Mouse (Mus musculus) heart, embryonic 13.5 days (tissue): ENCODE measurements around the gene Hmgcl. TPM values are rescaled to one million over a fixed set of nuclear protein-coding genes. Genes with fewer than 3 reads are reported as not detected.

Experiments used
- ATAC-seq: fragments of 200-750 bp; cut with Nextera tagmentation; 2 replicates; pipeline ENCODE4 v1.8.0; 2017; ENCODE audit warnings: moderate TSS enrichment; ENCODE audit not compliant: insufficient number of reproducible peaks, low FRiP score, low TSS enrichment; ENCODE audit errors: extremely low read depth
- H3K27ac ChIP-seq: fragments of 300-500 bp; sonication (generic); replicated peaks from 2 replicates; pipeline ENCODE4 v1.5.1; 2015; ENCODE audit warnings: moderate library complexity, mild to moderate bottlenecking, inconsistent platforms
- H3K27me3 ChIP-seq: fragments of 300-500 bp; sonication (generic); replicated peaks from 2 replicates; pipeline ENCODE4 v1.6.1; 2015; ENCODE audit warnings: mild to moderate bottlenecking, inconsistent platforms
- H3K36me3 ChIP-seq: fragments of 300-500 bp; sonication (generic); 2 replicates; pipeline ENCODE4 v1.6.1; 2015; ENCODE audit warnings: mild to moderate bottlenecking, inconsistent platforms
- H3K4me1 ChIP-seq: fragments of 300-500 bp; sonication (generic); 2 replicates; pipeline ENCODE4 v1.6.1; 2015; ENCODE audit warnings: inconsistent platforms
- H3K4me2 ChIP-seq: fragments of 300-500 bp; sonication (generic); 2 replicates; pipeline ENCODE4 v1.6.1; 2015; ENCODE audit warnings: inconsistent platforms, mild to moderate bottlenecking, moderate library complexity
- H3K4me3 ChIP-seq: fragments of 300-500 bp; sonication (generic); 2 replicates; pipeline ENCODE4 v1.5.1; 2015; ENCODE audit warnings: moderate library complexity, mild to moderate bottlenecking, inconsistent platforms
- H3K9ac ChIP-seq: fragments of 300-500 bp; sonication (generic); 2 replicates; pipeline ENCODE4 v1.6.1; 2015; ENCODE audit warnings: inconsistent platforms, mild to moderate bottlenecking, moderate library complexity
- H3K9me3 ChIP-seq: fragments of 300-500 bp; sonication (generic); 2 replicates; pipeline ENCODE4 v1.6.1; 2016; ENCODE audit warnings: inconsistent platforms
- WGBS: fragments of 180-500 bp; shearing (Covaris S2); methylation state at CpG from one replicate; pipeline ENCODE4 v1.1.7; 2015; ENCODE audit warnings: mixed read lengths; 5-methylcytosine and 5-hydroxymethylcytosine counted together
- polyA plus RNA-seq: library from polyadenylated mRNA; unstranded; fragments of >200 nt; fragmentation: Nextera tagmentation; extraction: Ambion mirVana; gene quantifications from 2 replicates; pipeline ENCODE4 v1.2.1, GENCODE M21; 2015

Hmgcl gene
- 73.0 and 81.6 TPM in 2 replicates for polyA plus RNA-seq

DNA sequence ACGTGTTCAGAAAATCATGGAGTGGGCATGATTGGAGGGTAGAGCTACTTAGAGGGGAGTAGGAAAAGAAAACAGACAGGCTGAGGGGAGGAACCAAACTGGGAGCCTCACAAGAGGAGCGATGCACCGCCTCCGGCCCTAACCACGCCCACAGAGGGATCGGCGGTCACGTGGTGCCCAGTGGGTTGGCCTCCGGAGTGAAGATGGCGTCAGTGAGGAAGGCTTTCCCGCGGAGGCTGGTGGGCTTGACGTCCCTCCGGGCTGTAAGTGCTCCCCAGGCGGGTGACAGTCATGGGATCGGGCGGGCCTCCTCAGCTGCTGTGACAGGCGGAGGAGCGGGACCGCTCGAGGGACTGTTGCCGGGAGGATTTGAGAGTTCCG lies at the start of gene Hmgcl:
Hmgcl (plus strand) TSS at position 171 of the 381 bp plus-strand sequence.
- H3K27ac ChIP-seq: peak within 1 kb of the TSS; percentile 82
- H3K4me1 ChIP-seq: peaks cover 49% of the 10 kb centered on the region
- H3K27me3 ChIP-seq: no peaks in the 10 kb centered on the region
- H3K9ac ChIP-seq: peak within 1 kb of the TSS; percentile 84
- peak within 1 kb of the TSS; percentile 72 for H3K4me3 ChIP-seq
- no peaks in the 10 kb centered on the region; the same call in 1 of the 2 replicates for H3K9me3 ChIP-seq
- peak within 1 kb of the TSS; percentile 88 for H3K4me2 ChIP-seq
- under 1% methylated on average over 23 of the region's 23 CpGs for WGBS
- H3K36me3 ChIP-seq: peaks cover 12% of the 10 kb centered on the region
- peak; percentile 80 for ATAC-seq

DNA sequence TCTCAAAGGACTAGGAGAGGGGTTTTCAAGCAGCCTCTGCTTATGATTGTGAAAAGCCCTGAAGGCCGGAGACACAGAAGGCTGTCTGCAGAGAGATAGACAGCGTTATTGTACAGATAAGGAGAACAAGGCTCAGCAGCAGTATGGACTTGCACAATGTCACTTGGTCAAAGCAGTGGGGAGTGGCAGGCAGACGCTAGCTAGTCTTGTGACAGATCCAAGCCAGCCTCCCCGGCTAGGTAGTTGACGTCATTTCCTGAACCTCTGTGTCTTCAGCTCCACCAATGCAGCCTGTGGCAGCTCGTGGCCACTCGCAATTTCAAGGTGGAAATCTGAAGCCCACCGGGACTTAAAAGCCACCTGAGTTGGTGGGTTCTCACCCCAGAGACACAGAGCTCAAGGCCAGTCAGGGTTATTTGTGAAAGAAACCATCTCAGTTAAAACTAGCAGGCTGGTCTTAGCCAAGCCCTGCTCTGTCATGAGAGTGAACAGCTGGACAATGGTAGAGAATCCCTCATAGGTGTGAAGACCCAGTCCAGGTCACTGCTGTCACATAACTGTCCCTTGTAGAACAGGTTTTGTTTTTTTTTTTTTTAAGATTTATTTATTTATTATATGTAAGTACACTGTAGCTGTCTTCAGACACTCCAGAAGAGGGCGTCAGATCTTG lies 47.7 kb upstream of the Hmgcl start:
- H3K27ac ChIP-seq: peak overlapping the region; percentile 72
- H3K4me3 ChIP-seq: no peak overlapping the region
- H3K9ac ChIP-seq: peak overlapping the region; percentile 48
- 0 out of 2 replicates have a peak, but pooled peaks have one; percentile 43 for ATAC-seq
- no peaks in the 10 kb centered on the region for H3K9me3 ChIP-seq
- H3K4me2 ChIP-seq: peak overlapping the region; percentile 47
- H3K4me1 ChIP-seq: peaks cover 19% of the 10 kb centered on the region
- H3K27me3 ChIP-seq: no peaks in the 10 kb centered on the region
- 14% methylated on average over 8 of the region's 9 CpGs for WGBS
- H3K36me3 ChIP-seq: no peaks in the 10 kb centered on the region

DNA sequence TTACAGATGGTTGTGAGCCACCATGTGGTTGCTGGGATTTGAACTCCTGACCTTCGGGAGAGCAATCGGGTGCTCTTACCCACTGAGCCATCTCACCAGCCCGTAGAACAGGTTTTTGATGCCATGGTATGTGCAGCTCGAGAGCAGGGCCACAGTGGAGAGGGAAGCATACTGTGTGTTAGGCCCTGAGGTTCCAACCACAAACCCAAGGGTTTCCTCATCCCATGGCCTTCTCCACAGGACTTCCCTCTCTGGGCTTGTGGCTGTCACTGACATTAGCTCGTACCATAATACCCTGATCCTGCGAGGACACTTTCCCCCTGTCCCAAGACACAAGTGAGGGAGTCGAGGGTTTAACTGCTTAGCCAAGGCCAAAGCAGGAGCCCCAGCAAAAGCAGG lies 47.2 kb upstream of the Hmgcl start:
- 85% methylated on average over 7 of the region's 7 CpGs for WGBS
- no peak overlapping the region for H3K9ac ChIP-seq
- no peaks in the 10 kb centered on the region for H3K27me3 ChIP-seq
- H3K4me2 ChIP-seq: no peak overlapping the region
- no peak for ATAC-seq
- no peaks in the 10 kb centered on the region for H3K9me3 ChIP-seq
- no peak overlapping the region for H3K27ac ChIP-seq
- no peak overlapping the region for H3K4me3 ChIP-seq
- H3K36me3 ChIP-seq: no peaks in the 10 kb centered on the region
- peaks cover 19% of the 10 kb centered on the region for H3K4me1 ChIP-seq

DNA sequence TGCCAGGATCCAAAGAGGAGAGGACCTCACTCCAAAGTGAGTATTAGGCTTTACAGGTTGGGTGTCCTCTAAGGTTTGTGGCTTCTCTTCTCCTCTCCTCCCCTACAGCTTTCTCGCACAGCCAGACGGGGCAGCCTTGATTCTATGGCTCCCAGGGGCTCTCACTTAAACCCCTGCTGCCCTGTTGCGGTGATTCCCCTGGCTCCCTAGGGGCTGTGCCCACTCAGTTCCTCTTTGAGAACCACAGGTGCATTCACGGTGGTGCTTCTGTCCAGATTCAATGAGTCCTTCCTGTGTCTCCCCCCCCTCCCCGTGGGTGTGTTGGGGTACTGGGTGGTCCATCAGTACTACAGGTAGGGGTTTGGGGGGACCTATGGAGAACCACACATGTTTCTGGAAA lies 46.2 kb upstream of the Hmgcl start:
- Histone ChIP-seq H3K36me3 (no peaks in the 10 kb centered on the region), H3K27ac (no peak overlapping the region), H3K4me2 (no peak overlapping the region), H3K4me3 (no peak overlapping the region), H3K9me3 (no peaks in the 10 kb centered on the region), H3K27me3 (no peaks in the 10 kb centered on the region), H3K9ac (no peak overlapping the region), H3K4me1 (peaks cover 15% of the 10 kb centered on the region)
- 77% methylated on average over 5 of the region's 5 CpGs for WGBS
- ATAC-seq: no peak

DNA sequence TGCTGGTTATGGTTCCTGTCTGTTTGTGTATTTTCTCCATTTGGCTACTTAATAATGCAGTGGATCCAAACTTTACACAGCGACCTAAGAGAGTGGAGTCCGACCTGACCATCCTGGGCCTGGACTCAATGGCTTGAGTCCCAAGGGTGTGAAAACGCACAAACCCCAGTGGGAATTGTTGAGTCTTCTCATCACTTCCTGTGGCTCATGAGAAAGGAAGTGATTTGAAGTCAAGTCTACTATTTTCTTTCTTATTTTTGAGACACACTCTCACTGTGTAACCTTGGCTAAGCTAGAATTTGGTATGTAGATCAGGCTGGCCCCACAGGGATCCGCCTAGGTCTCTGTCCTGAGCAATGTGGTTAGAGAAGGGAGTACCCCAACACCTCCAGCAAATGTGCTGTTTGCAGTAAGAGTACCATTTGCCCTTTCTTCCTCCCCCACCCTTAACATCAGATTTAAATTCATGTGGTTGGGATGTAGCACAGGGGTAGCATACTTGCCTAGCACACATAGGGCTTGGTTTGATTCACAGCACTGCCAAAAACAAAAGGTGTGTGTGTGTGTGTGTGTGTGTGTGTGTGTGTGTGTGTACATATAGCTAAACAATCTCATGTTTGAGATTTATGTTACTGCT lies 43.5 kb upstream of the Hmgcl start:
- Histone ChIP-seq H3K4me1 (peaks cover 10% of the 10 kb centered on the region), H3K4me3 (no peak overlapping the region), H3K4me2 (no peak overlapping the region), H3K36me3 (no peaks in the 10 kb centered on the region), H3K27ac (no peak overlapping the region), H3K27me3 (no peaks in the 10 kb centered on the region), H3K9me3 (peaks cover 4% of the 10 kb centered on the region; the same call in 1 of the 2 replicates), H3K9ac (no peak overlapping the region)
- ATAC-seq: no peak
- WGBS: 77% methylated on average over 4 of the region's 4 CpGs

DNA sequence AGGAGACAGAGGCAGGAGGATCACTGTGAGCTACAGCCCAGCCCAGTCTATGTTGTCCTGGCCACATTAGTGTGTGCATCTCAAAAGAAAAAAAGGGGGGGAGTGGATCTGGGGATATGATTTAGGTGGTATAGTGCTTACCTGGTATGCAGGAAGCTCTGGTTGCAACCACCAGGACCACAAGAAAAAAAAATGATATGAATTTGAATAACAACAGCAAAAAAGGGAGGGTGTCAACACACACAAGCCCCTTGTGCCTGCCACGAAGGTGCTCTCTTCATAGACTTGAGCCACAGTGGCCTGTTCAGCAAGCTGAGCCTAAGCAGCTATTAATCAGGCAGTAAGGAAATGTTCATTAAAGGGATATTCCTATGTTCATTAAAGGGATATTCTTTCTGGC lies 41.4 kb upstream of the Hmgcl start:
- 35% methylated on average over 1 of the region's 1 CpGs for WGBS

DNA sequence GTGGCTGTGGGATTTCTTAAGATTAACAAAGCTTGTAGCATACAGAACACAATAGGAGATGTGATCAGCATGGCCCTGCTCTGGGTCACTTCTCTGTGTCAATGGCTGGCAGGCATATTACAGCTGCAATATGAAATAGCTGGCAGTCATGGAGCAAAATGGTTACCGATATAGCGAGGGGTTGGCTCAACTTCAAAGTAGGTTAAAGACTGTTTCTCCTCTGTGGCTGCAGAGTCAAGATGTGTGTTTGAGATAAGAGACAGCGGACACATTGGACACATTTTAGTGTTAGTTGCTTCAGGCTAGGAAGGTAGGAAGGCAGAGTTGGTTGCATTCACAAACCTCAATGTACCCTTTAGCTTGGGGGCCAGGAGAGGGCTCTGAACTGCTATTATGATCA lies 39.6 kb upstream of the Hmgcl start:
- H3K4me2 ChIP-seq: no peak overlapping the region
- no peak overlapping the region for H3K27ac ChIP-seq
- no peaks in the 10 kb centered on the region for H3K36me3 ChIP-seq
- H3K4me3 ChIP-seq: no peak overlapping the region
- no peak overlapping the region for H3K9ac ChIP-seq
- 81% methylated on average over 3 of the region's 3 CpGs for WGBS
- peaks cover 10% of the 10 kb centered on the region for H3K4me1 ChIP-seq
- ATAC-seq: no peak
- no peaks in the 10 kb centered on the region for H3K27me3 ChIP-seq
- H3K9me3 ChIP-seq: peaks cover 4% of the 10 kb centered on the region; the same call in 1 of the 2 replicates

More for the DNA sequence above, 41.4 kb upstream of the Hmgcl start:
- Histone ChIP-seq H3K36me3 (no peaks in the 10 kb centered on the region), H3K9me3 (peaks cover 4% of the 10 kb centered on the region; the same call in 1 of the 2 replicates), H3K4me2 (no peak overlapping the region), H3K9ac (no peak overlapping the region), H3K27ac (no peak overlapping the region), H3K4me1 (peaks cover 7% of the 10 kb centered on the region), H3K4me3 (no peak overlapping the region), H3K27me3 (no peaks in the 10 kb centered on the region)
- ATAC-seq: no peak

DNA sequence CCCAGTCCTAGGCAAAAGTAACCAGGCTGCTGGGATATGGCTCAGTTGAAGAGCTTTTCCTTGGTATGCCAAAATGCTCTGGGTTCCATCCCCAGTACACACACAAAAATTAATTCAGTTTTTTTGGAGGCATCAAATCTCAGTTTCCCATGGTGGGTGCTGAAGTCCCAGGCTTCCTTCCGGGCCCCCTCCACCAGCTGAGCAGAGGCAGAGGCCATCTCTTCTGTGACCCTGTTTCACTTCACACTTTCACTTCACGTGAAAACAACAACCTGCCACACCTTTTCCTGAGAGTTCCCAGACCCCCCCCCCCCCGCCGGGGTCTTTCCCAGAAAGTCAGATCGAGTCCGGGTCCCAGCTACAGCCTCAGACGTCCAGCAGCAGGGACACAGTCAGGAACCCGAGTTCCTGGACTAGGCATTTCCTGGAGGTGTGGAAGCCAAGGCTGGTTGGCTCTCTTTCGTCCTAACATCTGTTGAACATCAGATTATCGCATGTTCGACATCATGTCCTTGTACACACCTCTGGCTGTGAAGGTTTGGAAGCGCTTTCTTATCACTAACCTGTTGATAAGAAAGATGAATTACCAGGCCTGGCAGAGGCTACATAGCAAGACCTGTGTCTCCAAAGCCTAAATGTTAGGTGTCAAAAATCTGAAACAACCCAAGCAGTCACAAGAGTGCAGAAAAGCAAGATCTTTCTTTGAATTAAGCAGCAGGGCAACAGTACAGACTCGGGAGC lies 36.8 kb upstream of the Hmgcl start:
- no peaks in the 10 kb centered on the region for H3K27me3 ChIP-seq
- peaks cover 11% of the 10 kb centered on the region for H3K4me1 ChIP-seq
- H3K4me3 ChIP-seq: no peak overlapping the region
- peaks cover 4% of the 10 kb centered on the region; the same call in 1 of the 2 replicates for H3K9me3 ChIP-seq
- H3K9ac ChIP-seq: peak overlapping the region; percentile 17; the same call in 1 of the 2 replicates
- no peaks in the 10 kb centered on the region for H3K36me3 ChIP-seq
- H3K27ac ChIP-seq: no peak overlapping the region
- ATAC-seq: no peak
- WGBS: 19% methylated on average over 13 of the region's 13 CpGs
- 0 out of 2 replicates have a peak overlapping the region, but pooled peaks have one; percentile 34 for H3K4me2 ChIP-seq

DNA sequence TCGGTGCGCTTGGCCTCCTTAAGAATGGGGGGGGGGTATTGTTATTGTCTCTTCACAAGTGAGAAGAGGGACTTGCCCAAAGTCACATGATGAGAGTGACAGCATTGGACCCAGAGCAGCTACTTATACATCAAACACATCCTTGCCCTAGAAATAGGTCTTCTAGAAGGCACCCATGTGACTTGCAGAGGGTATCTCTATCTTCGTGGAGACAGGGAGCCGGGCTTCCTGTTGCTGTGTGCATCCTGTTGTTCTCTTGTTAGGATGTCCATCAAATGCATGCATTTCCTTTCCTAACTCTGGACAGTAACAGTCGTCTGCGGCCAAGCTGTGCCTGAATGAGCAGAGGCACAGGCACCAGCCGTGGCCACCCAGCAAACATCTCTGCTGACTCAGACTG lies 34.7 kb upstream of the Hmgcl start:
- H3K36me3 ChIP-seq: no peaks in the 10 kb centered on the region
- no peak for ATAC-seq
- H3K4me3 ChIP-seq: no peak overlapping the region
- no peak overlapping the region for H3K4me2 ChIP-seq
- H3K4me1 ChIP-seq: peaks cover 11% of the 10 kb centered on the region
- 0 out of 2 replicates have a peak, but pooled peaks cover under 1% of the 10 kb centered on the region for H3K9me3 ChIP-seq
- H3K27ac ChIP-seq: no peak overlapping the region
- WGBS: 51% methylated on average over 7 of the region's 7 CpGs
- H3K9ac ChIP-seq: no peak overlapping the region
- H3K27me3 ChIP-seq: no peaks in the 10 kb centered on the region

DNA sequence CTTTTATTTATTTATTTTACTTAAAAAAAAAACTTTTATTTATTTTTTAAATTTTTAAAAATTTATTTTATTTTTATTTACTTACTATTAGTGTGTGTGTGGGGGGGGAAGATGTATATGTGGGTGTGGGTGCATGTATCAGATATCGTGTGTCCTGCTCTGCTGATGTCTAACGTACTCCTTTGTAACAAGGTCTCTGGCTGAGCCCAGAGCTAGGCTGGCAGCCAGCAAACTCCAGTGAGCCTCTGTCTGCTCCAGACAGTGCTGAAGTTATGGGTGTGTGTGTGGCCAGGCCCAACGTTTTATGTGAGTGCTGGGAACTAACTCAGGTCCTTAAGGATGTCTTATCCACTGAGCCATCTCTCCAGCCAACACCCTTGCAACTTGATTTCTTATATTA lies 34.1 kb upstream of the Hmgcl start:
- H3K9me3 ChIP-seq: no peaks in the 10 kb centered on the region
- 53% methylated on average over 3 of the region's 3 CpGs for WGBS
- no peaks in the 10 kb centered on the region for H3K27me3 ChIP-seq
- H3K4me3 ChIP-seq: no peak overlapping the region
- H3K27ac ChIP-seq: no peak overlapping the region
- no peak overlapping the region for H3K4me2 ChIP-seq
- no peak for ATAC-seq
- H3K4me1 ChIP-seq: peaks cover 11% of the 10 kb centered on the region
- H3K36me3 ChIP-seq: no peaks in the 10 kb centered on the region
- H3K9ac ChIP-seq: no peak overlapping the region

DNA sequence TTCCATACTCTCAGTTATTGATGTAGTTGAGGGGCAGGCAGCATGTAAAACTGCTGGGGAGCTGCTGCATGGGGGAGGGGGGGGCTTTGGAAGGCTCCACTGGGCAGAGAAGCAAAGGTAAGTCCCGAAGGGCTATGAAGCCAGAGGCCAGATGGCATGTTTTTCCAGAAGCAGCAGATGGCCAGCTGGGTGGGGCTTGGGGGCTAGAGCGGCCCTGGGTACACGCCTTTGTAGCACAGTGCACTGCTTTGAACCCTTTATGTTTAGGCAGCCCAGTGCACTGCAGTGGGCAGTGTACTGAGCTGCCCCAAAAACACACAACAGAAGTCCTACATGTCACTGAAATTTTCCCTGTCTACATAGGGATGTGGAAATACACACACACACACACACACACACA lies 33.4 kb upstream of the Hmgcl start:
- H3K4me3 ChIP-seq: no peak overlapping the region
- WGBS: 51% methylated on average over 3 of the region's 3 CpGs
- H3K27ac ChIP-seq: no peak overlapping the region
- no peaks in the 10 kb centered on the region for H3K36me3 ChIP-seq
- no peak for ATAC-seq
- no peaks in the 10 kb centered on the region for H3K27me3 ChIP-seq
- no peak overlapping the region for H3K4me2 ChIP-seq
- no peak overlapping the region for H3K9ac ChIP-seq
- H3K4me1 ChIP-seq: peaks cover 11% of the 10 kb centered on the region
- H3K9me3 ChIP-seq: no peaks in the 10 kb centered on the region
